In the genomic region with DNA sequence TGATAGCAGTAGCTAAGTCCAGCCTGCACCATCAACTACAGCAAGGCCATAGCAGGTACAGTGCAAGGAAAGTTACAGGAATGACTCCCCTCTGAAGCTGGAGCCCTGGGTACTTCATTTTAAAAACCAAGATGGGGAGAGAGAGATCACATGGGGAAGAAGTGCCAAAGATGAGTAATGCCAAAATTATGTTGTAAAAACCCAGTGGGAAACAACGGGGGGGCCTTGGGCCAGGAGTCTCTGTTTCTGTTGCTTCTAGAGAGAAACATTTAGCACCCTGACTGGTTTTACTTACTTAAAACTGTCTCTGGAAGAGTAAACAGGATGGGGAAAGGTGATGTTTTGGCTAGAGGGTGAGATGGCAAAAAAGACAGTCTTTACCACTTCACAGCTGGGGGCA, we compare ENCODE assay signal across 25 mouse cellular contexts.
"Had no signal": no experiment of that assay in that cellular context is flagged by ENCODE, and none has a peak within 500 bp of the region (broad histone marks: within the 10 kb centered on the region; RNA-seq: fewer than 3 reads in every experiment).

No protein-coding gene starts in this region.

- H3K36me3 ChIP-seq: heart, embryonic 13.5 days; heart, embryonic 15.5 days; hindbrain, embryonic 13.5 days; hindbrain, embryonic 15.5 days; kidney, embryonic 15.5 days; limb, embryonic 13.5 days; limb, embryonic 15.5 days; liver, embryonic 12.5 days had no signal

- H3K27ac ChIP-seq: heart, embryonic 13.5 days; heart, embryonic 15.5 days; hindbrain, embryonic 13.5 days; hindbrain, embryonic 15.5 days; hindbrain, postnatal 0 days; kidney, embryonic 15.5 days; kidney, postnatal 0 days; limb, embryonic 13.5 days; limb, embryonic 15.5 days; liver, embryonic 12.5 days; liver, embryonic 14.5 days had no signal

- H3K4me2 ChIP-seq: heart, embryonic 11.5 days; heart, embryonic 13.5 days; heart, embryonic 15.5 days; hindbrain, embryonic 13.5 days; hindbrain, embryonic 15.5 days; kidney, embryonic 15.5 days; limb, embryonic 13.5 days; limb, embryonic 15.5 days; liver, embryonic 12.5 days had no signal

- H3K9me3 ChIP-seq: heart, embryonic 13.5 days; heart, embryonic 15.5 days; hindbrain, embryonic 13.5 days; hindbrain, embryonic 15.5 days; kidney, embryonic 15.5 days; limb, embryonic 13.5 days; limb, embryonic 15.5 days; liver, embryonic 12.5 days had no signal

- DNase-seq: gastrocnemius, postnatal 25 days; heart, adult 18-20 months; heart, postnatal 14 days; heart, postnatal 36 days; kidney, adult 11 months; kidney, adult 2 months; kidney, adult 9 months; kidney, postnatal 14 days; kidney, postnatal 36 days; layer of hippocampus, adult 9-11 months; layer of hippocampus, postnatal 36 days; left cerebral cortex, postnatal 4 days had no signal

- H3K9ac ChIP-seq: heart, embryonic 13.5 days; heart, embryonic 15.5 days; hindbrain, embryonic 13.5 days; hindbrain, embryonic 15.5 days; kidney, embryonic 15.5 days; limb, embryonic 13.5 days; limb, embryonic 15.5 days; liver, embryonic 12.5 days; liver, embryonic 14.5 days had no signal

- H3K27me3 ChIP-seq: heart, embryonic 13.5 days; heart, embryonic 15.5 days; hindbrain, embryonic 13.5 days; hindbrain, embryonic 15.5 days; kidney, embryonic 15.5 days; limb, embryonic 13.5 days; limb, embryonic 15.5 days; liver, embryonic 12.5 days had no signal

- H3K4me3 ChIP-seq: heart, embryonic 13.5 days; heart, embryonic 15.5 days; hindbrain, embryonic 13.5 days; hindbrain, embryonic 15.5 days; kidney, embryonic 15.5 days; limb, embryonic 13.5 days; limb, embryonic 15.5 days; liver, embryonic 12.5 days had no signal

- ATAC-seq: hindbrain, postnatal 0 days; intestine, embryonic 16.5 days; liver, embryonic 12.5 days had no signal
